Mouse (Mus musculus) limb, embryonic 14.5 days (tissue): ENCODE measurements at regions not wholly inside any gene's neighbourhood (a gene's known extent, or its start where the extent isn't known, plus 50 kb on each side); places are given as distances from the start of the nearest gene placed in this dataset.

Experiments used
- ATAC-seq: fragments of 200-750 bp; cut with Nextera tagmentation; 2 replicates; pipeline ENCODE4 v1.8.0; 2017; ENCODE audit warnings: low read depth, moderate number of reproducible peaks, moderate TSS enrichment; ENCODE audit not compliant: low FRiP score
- DNase-seq: peaks from one replicate; pipeline ENCODE4 v3.0.0-alpha.2; 2015; ENCODE audit warnings: low spot score
- H3K27ac ChIP-seq: fragments of 300-500 bp; sonication (generic); replicated peaks from 2 replicates; pipeline ENCODE4 v1.5.1; 2014; ENCODE audit warnings: low read depth, mild to moderate bottlenecking, low read length, moderate library complexity, mixed read lengths
- H3K27me3 ChIP-seq: fragments of 300-500 bp; sonication (generic); 2 replicates; pipeline ENCODE4 v1.6.1; 2014; ENCODE audit warnings: low read length, mixed read lengths; ENCODE audit not compliant: control insufficient read depth, insufficient read depth
- H3K36me3 ChIP-seq: fragments of 300-500 bp; sonication (generic); 2 replicates; pipeline ENCODE4 v1.6.1; 2014; ENCODE audit warnings: mild to moderate bottlenecking, low read length, moderate library complexity, mixed read lengths; ENCODE audit not compliant: control insufficient read depth, insufficient read depth
- H3K4me1 ChIP-seq: fragments of 300-500 bp; sonication (generic); 2 replicates; pipeline ENCODE4 v1.6.1; 2014; ENCODE audit warnings: antibody characterized with exemption, low read length, mixed read lengths; ENCODE audit not compliant: control insufficient read depth, insufficient read depth
- H3K4me2 ChIP-seq: fragments of 300-500 bp; sonication (generic); replicated peaks from 2 replicates; pipeline ENCODE4 v1.6.1; 2014; ENCODE audit warnings: low read depth, mild to moderate bottlenecking, low read length, moderate library complexity; ENCODE audit not compliant: severe bottlenecking
- H3K4me3 ChIP-seq: fragments of 300-500 bp; sonication (generic); replicated peaks from 2 replicates; pipeline ENCODE4 v1.5.1; 2014; ENCODE audit warnings: low read length
- H3K9ac ChIP-seq: fragments of 300-500 bp; sonication (generic); 2 replicates; pipeline ENCODE4 v1.6.1; 2014; ENCODE audit warnings: mild to moderate bottlenecking, low read depth, low read length, moderate library complexity; ENCODE audit not compliant: severe bottlenecking
- H3K9me3 ChIP-seq: fragments of 300-500 bp; sonication (generic); 2 replicates; pipeline ENCODE4 v1.6.1; 2016; ENCODE audit warnings: low read length; ENCODE audit not compliant: control insufficient read depth
- POLR2A ChIP-seq: fragments of 200-500 bp; IDR thresholded peaks from 2 replicates; pipeline ENCODE4 v1.8.0; 2012; ENCODE audit warnings: inconsistent platforms, mild to moderate bottlenecking, moderate library complexity, borderline replicate concordance; ENCODE audit not compliant: insufficient read depth, insufficient read length; ENCODE audit errors: extremely low read depth
- WGBS: fragments of 180-500 bp; shearing (Covaris S2); extraction: QIAGEN DNeasy Blood & Tissue Kit; methylation state at CpG from one replicate; pipeline ENCODE4 v1.1.7; 2014; 5-methylcytosine and 5-hydroxymethylcytosine counted together

DNA sequence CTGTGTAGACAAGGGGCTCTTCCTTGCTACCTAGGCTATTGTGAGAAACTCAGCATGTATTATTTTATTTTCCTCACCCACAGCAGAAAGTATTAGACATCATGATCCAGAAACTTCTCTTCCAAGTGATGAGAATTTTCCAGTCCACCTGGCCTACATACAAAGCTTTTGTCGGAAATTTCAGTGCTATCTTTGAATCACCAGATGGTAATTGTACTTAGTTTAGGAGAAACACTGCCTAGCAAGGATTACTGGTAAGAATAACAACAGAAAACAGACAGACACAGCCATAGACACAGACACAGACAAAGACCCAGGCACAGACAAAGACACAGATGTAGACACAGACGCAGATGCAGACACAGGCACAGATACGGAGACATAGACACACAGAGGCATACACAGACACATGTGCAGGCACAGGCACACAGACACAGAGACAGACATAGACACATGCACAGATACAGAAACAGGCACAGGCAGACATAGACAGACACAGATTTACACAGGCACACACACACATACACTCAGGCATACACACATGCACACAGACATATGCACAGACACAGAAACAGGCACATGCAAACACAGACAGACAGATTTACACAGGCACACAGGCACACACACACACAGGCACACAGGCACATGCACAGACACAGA, 76.7 kb upstream of the Ndufb6 start:
- Histone ChIP-seq H3K9me3 (no peaks in the 10 kb centered on the region), H3K27me3 (no peaks in the 10 kb centered on the region), H3K36me3 (no peaks in the 10 kb centered on the region), H3K4me3 (no peak overlapping the region), H3K4me1 (peaks cover 5% of the 10 kb centered on the region), H3K4me2 (no peak overlapping the region), H3K9ac (no peak overlapping the region), H3K27ac (no peak overlapping the region)
- no peak for ATAC-seq
- DNase-seq, result no peak
- TF ChIP-seq POLR2A, result no peak
- 77% methylated on average over 3 of the region's 3 CpGs for WGBS

- Histone ChIP-seq H3K4me2 (no peak overlapping the region), H3K9me3 (no peaks in the 10 kb centered on the region), H3K9ac (no peak overlapping the region), H3K27ac (no peak overlapping the region), H3K4me1 (peaks cover 5% of the 10 kb centered on the region), H3K36me3 (no peaks in the 10 kb centered on the region), H3K4me3 (no peak overlapping the region), H3K27me3 (no peaks in the 10 kb centered on the region)
- 71% methylated on average over 3 of the region's 3 CpGs for WGBS
- ATAC-seq, result no peak
- TF ChIP-seq POLR2A, result no peak
- DNase-seq, result no peak
Measured at GRCm38 (mm10) chr4:40354456-40354855, 75.2 kb upstream of the Ndufb6 start.

GRCm38 (mm10) chr4:40351648-40352047, 72.4 kb upstream of the Ndufb6 start:
- H3K9ac ChIP-seq, result 0 out of 2 replicates have a peak overlapping the region, but pooled peaks have one; percentile 7
- H3K27ac ChIP-seq, result no peak overlapping the region
- H3K36me3 ChIP-seq, result no peaks in the 10 kb centered on the region
- H3K4me3 ChIP-seq, result no peak overlapping the region
- H3K27me3 ChIP-seq, result no peaks in the 10 kb centered on the region
- H3K4me2 ChIP-seq, result no peak overlapping the region
- no peak for TF ChIP-seq POLR2A
- 46% methylated on average over 7 of the region's 7 CpGs for WGBS
- ATAC-seq, result no peak
- H3K4me1 ChIP-seq, result peaks cover 5% of the 10 kb centered on the region
- H3K9me3 ChIP-seq, result no peaks in the 10 kb centered on the region
- DNase-seq, result peak; percentile 56

DNA sequence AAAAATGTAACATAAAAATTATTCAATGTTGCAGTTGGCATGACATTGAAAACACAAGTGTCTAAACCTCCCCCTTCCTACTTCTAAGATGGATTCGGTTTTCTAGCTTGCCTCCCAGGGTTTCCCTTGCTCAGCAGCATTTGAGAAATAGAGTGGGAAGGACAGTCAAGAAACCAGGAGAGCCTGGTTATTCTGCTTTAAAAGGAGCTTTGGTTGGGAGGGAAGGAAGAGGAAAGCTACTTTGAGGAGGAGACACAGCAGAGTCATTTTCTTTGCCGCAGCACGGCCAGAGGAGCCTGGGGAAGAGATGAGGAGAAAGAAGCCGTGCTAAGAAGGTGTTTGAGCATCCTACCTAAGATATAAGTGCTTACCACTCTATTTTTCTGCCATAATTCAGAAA, 71.9 kb upstream of the Ndufb6 start:
- Histone ChIP-seq H3K27me3 (no peaks in the 10 kb centered on the region), H3K4me1 (peaks cover 5% of the 10 kb centered on the region), H3K4me2 (no peak overlapping the region), H3K27ac (no peak overlapping the region), H3K4me3 (no peak overlapping the region), H3K9ac (no peak overlapping the region), H3K36me3 (no peaks in the 10 kb centered on the region), H3K9me3 (no peaks in the 10 kb centered on the region)
- WGBS, result 79% methylated on average over 4 of the region's 4 CpGs
- DNase-seq (no peak), ATAC-seq (no peak)
- TF ChIP-seq POLR2A, result no peak

- DNase-seq (no peak), ATAC-seq (no peak)
- no peak overlapping the region for H3K4me2 ChIP-seq
- no peak for TF ChIP-seq POLR2A
- no peaks in the 10 kb centered on the region for H3K4me1 ChIP-seq
- no peak overlapping the region for H3K27ac ChIP-seq
- no peak overlapping the region for H3K9ac ChIP-seq
- no peaks in the 10 kb centered on the region for H3K27me3 ChIP-seq
- no peaks in the 10 kb centered on the region for H3K36me3 ChIP-seq
- no peaks in the 10 kb centered on the region for H3K9me3 ChIP-seq
- 67% methylated on average over 3 of the region's 3 CpGs for WGBS
- no peak overlapping the region for H3K4me3 ChIP-seq
Measured at GRCm38 (mm10) chr4:40345847-40346246, 66.6 kb upstream of the Ndufb6 start.
